Mouse (Mus musculus): ENCODE results near the gene D16Ertd472e. TPM values are rescaled to one million over a fixed set of nuclear protein-coding genes. Genes with fewer than 3 reads are reported as not detected.

Gene D16Ertd472e
- polyA plus RNA-seq, 1 experiment from 2014 or later = 15.7 TPM

Other genes with a start within 250 kb of the D16Ertd472e start
- gene Btg3, start 199.5 kb downstream of the D16Ertd472e start, polyA plus RNA-seq (2014; fragmentation: Nextera tagmentation; extraction: Ambion mirVana) = 51.2 and 57.7 TPM in 2 replicates

Measured in forebrain, embryonic 11.5 days (tissue).